Mouse (Mus musculus): Measurements from ENCODE around the gene Abcc8. TPM values are rescaled to one million over a fixed set of nuclear protein-coding genes. Genes with fewer than 3 reads are reported as not detected.
"Not testable (repeated sequence)": the region's sequence is repeated elsewhere in the genome, so short reads cannot be mapped to it uniquely, and the experiment has no call there.

Abcc8 gene
- polyA plus RNA-seq, 1 experiment from 2014 or later = 6.2 TPM

DNA sequence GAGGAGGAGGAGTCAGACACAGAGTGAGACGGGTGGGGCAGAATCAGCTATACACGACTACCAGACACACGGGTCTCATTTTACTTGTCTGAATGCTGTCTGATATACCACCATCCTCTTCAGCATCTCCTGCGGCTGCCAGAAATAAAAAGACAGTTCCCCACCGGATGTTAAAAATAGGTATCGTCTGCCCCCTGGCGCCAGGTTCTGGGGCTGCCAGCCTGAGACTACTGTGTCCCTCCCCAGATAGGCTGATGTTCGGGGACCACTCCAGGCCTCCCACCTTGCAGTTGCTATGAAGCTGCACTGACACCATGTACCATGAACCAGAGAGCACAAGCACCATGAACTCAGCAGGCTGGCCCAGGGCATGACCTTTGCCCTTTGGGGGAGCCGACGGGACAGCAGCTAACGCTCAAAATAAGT is 24.2 kb upstream of the Abcc8 start:
- H3K9me3 ChIP-seq (ENCODE audit: control insufficient read depth, low read length) = no peaks in the 10 kb centered on the region
- WGBS = 34% methylated on average over 11 of the region's 11 CpGs
- H3K4me1 ChIP-seq (ENCODE audit: control insufficient read depth, insufficient read depth, low read length) = no peaks in the 10 kb centered on the region
- no peaks in the 10 kb centered on the region for H3K36me3 ChIP-seq (ENCODE audit: control insufficient read depth, insufficient read depth, low read length)
- no peak overlapping the region for H3K4me2 ChIP-seq (ENCODE audit: low read depth, low read length)
- no peak for ATAC-seq
- H3K27ac ChIP-seq (ENCODE audit: low read length) = no peak overlapping the region
- no peak overlapping the region for H3K4me3 ChIP-seq (ENCODE audit: low read length)
- H3K27me3 ChIP-seq (replicated peaks; ENCODE audit: control insufficient read depth, insufficient read depth, low read length) = no peaks in the 10 kb centered on the region
- no peak overlapping the region for H3K9ac ChIP-seq (ENCODE audit: low read depth, low read length)

DNA sequence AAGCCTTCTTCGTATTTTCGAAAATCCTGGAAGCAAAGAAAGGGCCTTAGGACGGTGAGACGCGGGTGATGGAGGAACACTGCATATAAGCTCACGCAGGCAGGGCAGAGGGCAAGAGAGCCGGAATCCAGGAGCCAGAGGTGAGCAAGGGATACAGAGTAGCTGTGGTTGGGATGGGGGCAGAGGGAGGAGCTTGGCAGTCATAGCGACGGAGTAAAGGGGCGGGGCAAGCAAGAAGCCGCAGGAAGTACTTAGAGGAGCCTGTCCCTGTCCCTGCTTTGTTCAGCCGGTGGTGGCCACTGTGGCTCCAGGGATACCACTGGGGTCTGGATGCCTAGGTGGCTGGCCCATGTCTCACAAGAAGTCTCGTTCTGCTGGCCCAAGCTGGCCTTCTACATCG is 21.8 kb upstream of the Abcc8 start:
- Histone ChIP-seq H3K9me3 (ENCODE audit: control insufficient read depth, low read length) (no peaks in the 10 kb centered on the region), H3K36me3 (ENCODE audit: control insufficient read depth, insufficient read depth, low read length) (no peaks in the 10 kb centered on the region), H3K4me1 (ENCODE audit: control insufficient read depth, insufficient read depth, low read length) (no peaks in the 10 kb centered on the region), H3K27ac (ENCODE audit: low read length) (no peak overlapping the region), H3K4me2 (ENCODE audit: low read depth, low read length) (no peak overlapping the region), H3K27me3 (replicated peaks; ENCODE audit: control insufficient read depth, insufficient read depth, low read length) (no peaks in the 10 kb centered on the region), H3K4me3 (ENCODE audit: low read length) (no peak overlapping the region), H3K9ac (ENCODE audit: low read depth, low read length) (no peak overlapping the region)
- WGBS = 27% methylated on average over 14 of the region's 14 CpGs
- ATAC-seq = peak; percentile 27; the same call in 1 of the 2 replicates

- no peak overlapping the region for H3K27ac ChIP-seq (ENCODE audit: low read length)
- 74% methylated on average over 6 of the region's 6 CpGs for WGBS
- H3K4me1 ChIP-seq (ENCODE audit: control insufficient read depth, insufficient read depth, low read length) = no peaks in the 10 kb centered on the region
- no peaks in the 10 kb centered on the region for H3K9me3 ChIP-seq (ENCODE audit: control insufficient read depth, low read length)
- no peak for ATAC-seq
- H3K9ac ChIP-seq (ENCODE audit: low read depth, low read length) = no peak overlapping the region
- no peak overlapping the region for H3K4me2 ChIP-seq (ENCODE audit: low read depth, low read length)
- no peak overlapping the region for H3K4me3 ChIP-seq (ENCODE audit: low read length)
- H3K36me3 ChIP-seq (ENCODE audit: control insufficient read depth, insufficient read depth, low read length) = no peaks in the 10 kb centered on the region
- no peaks in the 10 kb centered on the region for H3K27me3 ChIP-seq (replicated peaks; ENCODE audit: control insufficient read depth, insufficient read depth, low read length)
Measured at GRCm38 (mm10) chr7:46200021-46200420, 20.2 kb upstream of the Abcc8 start.

GRCm38 (mm10) chr7:46195356-46195755 is 15.5 kb upstream of the Abcc8 start:
- no peak overlapping the region for H3K9ac ChIP-seq (ENCODE audit: low read depth, low read length)
- no peaks in the 10 kb centered on the region for H3K27me3 ChIP-seq (replicated peaks; ENCODE audit: control insufficient read depth, insufficient read depth, low read length)
- no peak overlapping the region for H3K4me2 ChIP-seq (ENCODE audit: low read depth, low read length)
- no peaks in the 10 kb centered on the region for H3K9me3 ChIP-seq (ENCODE audit: control insufficient read depth, low read length)
- no peak for ATAC-seq
- 78% methylated on average over 5 of the region's 5 CpGs for WGBS
- H3K4me3 ChIP-seq (ENCODE audit: low read length) = no peak overlapping the region
- H3K36me3 ChIP-seq (ENCODE audit: control insufficient read depth, insufficient read depth, low read length) = no peaks in the 10 kb centered on the region
- no peak overlapping the region for H3K27ac ChIP-seq (ENCODE audit: low read length)
- no peaks in the 10 kb centered on the region for H3K4me1 ChIP-seq (ENCODE audit: control insufficient read depth, insufficient read depth, low read length)

GRCm38 (mm10) chr7:46184232-46184631 is 4.4 kb upstream of the Abcc8 start:
- no peak for ATAC-seq
- Histone ChIP-seq H3K4me3 (ENCODE audit: low read length) (no peak overlapping the region), H3K4me1 (ENCODE audit: control insufficient read depth, insufficient read depth, low read length) (0 out of 2 replicates have a peak, but pooled peaks cover 4% of the 10 kb centered on the region), H3K4me2 (ENCODE audit: low read depth, low read length) (no peak overlapping the region), H3K9ac (ENCODE audit: low read depth, low read length) (no peak overlapping the region), H3K27ac (ENCODE audit: low read length) (no peak overlapping the region), H3K27me3 (replicated peaks; ENCODE audit: control insufficient read depth, insufficient read depth, low read length) (peaks cover 16% of the 10 kb centered on the region), H3K9me3 (ENCODE audit: control insufficient read depth, low read length) (no peaks in the 10 kb centered on the region), H3K36me3 (ENCODE audit: control insufficient read depth, insufficient read depth, low read length) (no peaks in the 10 kb centered on the region)

DNA sequence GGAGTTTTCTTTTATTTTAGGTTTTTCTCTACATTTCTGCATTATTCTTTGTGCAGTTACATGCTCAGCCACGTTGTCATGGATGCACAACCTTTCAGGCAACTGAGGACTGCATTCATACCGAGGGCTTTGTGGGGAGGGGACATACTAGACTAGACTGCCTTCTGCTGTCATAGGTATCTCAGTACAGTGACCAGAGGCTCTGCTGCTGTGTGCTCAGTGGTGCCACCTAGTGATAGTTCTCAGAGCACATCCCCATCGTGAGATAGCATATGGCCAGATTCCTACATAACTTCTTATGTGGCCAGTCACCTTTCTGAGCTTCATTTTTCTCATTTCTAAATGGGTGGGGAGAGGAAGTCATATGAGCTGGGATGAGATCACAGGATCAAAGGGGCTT is 1.8 kb upstream of the Abcc8 start:
- no peaks in the 10 kb centered on the region for H3K36me3 ChIP-seq (ENCODE audit: control insufficient read depth, insufficient read depth, low read length)
- H3K9ac ChIP-seq (ENCODE audit: low read depth, low read length) = no peak overlapping the region
- H3K9me3 ChIP-seq (ENCODE audit: control insufficient read depth, low read length) = no peaks in the 10 kb centered on the region
- peaks cover 25% of the 10 kb centered on the region for H3K27me3 ChIP-seq (replicated peaks; ENCODE audit: control insufficient read depth, insufficient read depth, low read length)
- WGBS = 1% methylated on average over 3 of the region's 3 CpGs
- 0 out of 2 replicates have a peak, but pooled peaks cover 4% of the 10 kb centered on the region for H3K4me1 ChIP-seq (ENCODE audit: control insufficient read depth, insufficient read depth, low read length)
- no peak overlapping the region for H3K4me2 ChIP-seq (ENCODE audit: low read depth, low read length)
- H3K27ac ChIP-seq (ENCODE audit: low read length) = no peak overlapping the region
- H3K4me3 ChIP-seq (ENCODE audit: low read length) = no peak overlapping the region
- 0 out of 2 replicates have a peak, but pooled peaks have one; percentile 50 for ATAC-seq

DNA sequence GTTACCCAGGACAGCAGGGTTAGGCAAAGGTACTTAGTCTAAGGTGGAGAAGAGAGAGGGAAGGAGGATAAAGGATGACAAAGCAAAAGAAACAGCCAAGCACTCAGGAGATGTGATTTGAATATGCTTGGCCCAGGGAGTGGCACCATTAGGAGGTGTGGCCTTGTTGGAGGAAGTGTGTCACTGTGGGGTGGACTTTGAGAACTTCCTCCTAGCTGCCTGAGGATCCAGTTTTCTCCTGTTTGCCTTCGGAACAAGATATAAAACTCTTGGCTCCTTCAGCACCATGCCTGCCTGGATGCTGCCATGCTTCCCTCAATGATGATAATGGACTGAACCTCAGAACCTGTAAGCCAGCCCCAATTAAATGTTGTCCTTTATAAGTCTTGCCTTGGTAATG is 10.9 kb downstream of the Abcc8 start:
- H3K27me3 ChIP-seq (replicated peaks; ENCODE audit: control insufficient read depth, insufficient read depth, low read length); H3K9me3 ChIP-seq (ENCODE audit: control insufficient read depth, low read length); H3K36me3 ChIP-seq (ENCODE audit: control insufficient read depth, insufficient read depth, low read length); H3K4me3 ChIP-seq (ENCODE audit: low read length); H3K9ac ChIP-seq (ENCODE audit: low read depth, low read length); H3K27ac ChIP-seq (ENCODE audit: low read length); H3K4me2 ChIP-seq (ENCODE audit: low read depth, low read length); H3K4me1 ChIP-seq (ENCODE audit: control insufficient read depth, insufficient read depth, low read length): not testable (repeated sequence)
- WGBS = 54% methylated on average over 1 of the region's 1 CpGs
- peak; percentile 90 for ATAC-seq

DNA sequence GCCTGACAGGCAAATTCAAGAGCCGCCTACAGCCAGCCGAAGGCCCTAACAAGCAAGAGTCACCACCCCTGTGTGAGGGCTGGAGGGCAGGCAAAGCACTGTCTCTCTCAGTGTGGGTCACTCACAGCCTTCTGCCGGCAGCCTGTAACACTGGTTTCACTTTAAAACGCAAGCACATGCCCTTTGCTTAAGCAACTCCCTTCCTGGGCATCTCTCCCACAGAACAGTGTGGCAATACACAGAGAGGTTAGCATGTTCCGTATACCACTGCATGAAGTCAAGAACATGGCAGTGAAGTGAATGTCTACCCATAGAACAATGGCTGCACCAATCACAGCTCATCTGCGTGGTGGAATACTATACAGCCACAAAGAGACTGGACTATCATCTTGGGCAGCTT is 11.4 kb downstream of the Abcc8 start:
- H3K4me3 ChIP-seq (ENCODE audit: low read length) = no peak overlapping the region
- 0 out of 2 replicates have a peak, but pooled peaks have one; percentile 7 for ATAC-seq
- H3K4me1 ChIP-seq (ENCODE audit: control insufficient read depth, insufficient read depth, low read length) = no peaks in the 10 kb centered on the region
- no peaks in the 10 kb centered on the region for H3K9me3 ChIP-seq (ENCODE audit: control insufficient read depth, low read length)
- no peaks in the 10 kb centered on the region for H3K27me3 ChIP-seq (replicated peaks; ENCODE audit: control insufficient read depth, insufficient read depth, low read length)
- H3K36me3 ChIP-seq (ENCODE audit: control insufficient read depth, insufficient read depth, low read length) = no peaks in the 10 kb centered on the region
- H3K4me2 ChIP-seq (ENCODE audit: low read depth, low read length) = no peak overlapping the region
- H3K9ac ChIP-seq (ENCODE audit: low read depth, low read length) = no peak overlapping the region
- no peak overlapping the region for H3K27ac ChIP-seq (ENCODE audit: low read length)
- 91% methylated on average over 6 of the region's 6 CpGs for WGBS

DNA sequence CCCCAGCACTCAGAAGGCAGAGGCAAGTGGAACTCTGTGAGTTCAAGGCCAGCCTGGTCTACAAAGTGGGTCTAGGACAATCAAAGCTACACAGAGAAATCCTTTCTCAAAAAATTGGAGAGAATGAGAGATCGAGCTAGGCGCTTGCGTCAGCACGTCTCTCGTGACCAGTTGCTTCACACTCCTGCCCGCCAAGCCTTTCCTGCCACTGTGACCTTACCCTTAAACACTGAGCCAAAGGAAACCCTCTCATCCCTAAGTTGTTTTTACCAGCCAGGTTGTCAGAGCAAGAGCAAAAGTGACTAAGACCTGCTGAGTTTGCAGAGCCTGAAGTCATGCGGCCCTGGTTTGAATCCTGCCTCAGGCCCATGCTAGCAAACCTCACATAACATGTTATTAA is 11.9 kb downstream of the Abcc8 start:
- Histone ChIP-seq H3K4me3 (ENCODE audit: low read length) (no peak overlapping the region), H3K27me3 (replicated peaks; ENCODE audit: control insufficient read depth, insufficient read depth, low read length) (no peaks in the 10 kb centered on the region), H3K36me3 (ENCODE audit: control insufficient read depth, insufficient read depth, low read length) (no peaks in the 10 kb centered on the region), H3K27ac (ENCODE audit: low read length) (no peak overlapping the region), H3K4me1 (ENCODE audit: control insufficient read depth, insufficient read depth, low read length) (no peaks in the 10 kb centered on the region), H3K9ac (ENCODE audit: low read depth, low read length) (no peak overlapping the region), H3K9me3 (ENCODE audit: control insufficient read depth, low read length) (no peaks in the 10 kb centered on the region), H3K4me2 (ENCODE audit: low read depth, low read length) (no peak overlapping the region)
- ATAC-seq = no peak
- 96% methylated on average over 7 of the region's 7 CpGs for WGBS

GRCm38 (mm10) chr7:46165876-46166275 is 14.0 kb downstream of the Abcc8 start:
- Histone ChIP-seq H3K4me1 (ENCODE audit: control insufficient read depth, insufficient read depth, low read length) (no peaks in the 10 kb centered on the region), H3K4me2 (ENCODE audit: low read depth, low read length) (no peak overlapping the region), H3K27ac (ENCODE audit: low read length) (no peak overlapping the region), H3K27me3 (replicated peaks; ENCODE audit: control insufficient read depth, insufficient read depth, low read length) (no peaks in the 10 kb centered on the region), H3K4me3 (ENCODE audit: low read length) (no peak overlapping the region), H3K9ac (ENCODE audit: low read depth, low read length) (no peak overlapping the region), H3K9me3 (ENCODE audit: control insufficient read depth, low read length) (no peaks in the 10 kb centered on the region), H3K36me3 (ENCODE audit: control insufficient read depth, insufficient read depth, low read length) (no peaks in the 10 kb centered on the region)
- WGBS = 91% methylated on average over 11 of the region's 11 CpGs
- no peak for ATAC-seq
